Mouse (Mus musculus): ENCODE measurements around the gene Exoc3l2. TPM values are rescaled to one million over a fixed set of nuclear protein-coding genes. Genes with fewer than 3 reads are reported as not detected.

Exoc3l2 gene
- polyA plus RNA-seq, 1 experiment: 0.04 TPM

DNA sequence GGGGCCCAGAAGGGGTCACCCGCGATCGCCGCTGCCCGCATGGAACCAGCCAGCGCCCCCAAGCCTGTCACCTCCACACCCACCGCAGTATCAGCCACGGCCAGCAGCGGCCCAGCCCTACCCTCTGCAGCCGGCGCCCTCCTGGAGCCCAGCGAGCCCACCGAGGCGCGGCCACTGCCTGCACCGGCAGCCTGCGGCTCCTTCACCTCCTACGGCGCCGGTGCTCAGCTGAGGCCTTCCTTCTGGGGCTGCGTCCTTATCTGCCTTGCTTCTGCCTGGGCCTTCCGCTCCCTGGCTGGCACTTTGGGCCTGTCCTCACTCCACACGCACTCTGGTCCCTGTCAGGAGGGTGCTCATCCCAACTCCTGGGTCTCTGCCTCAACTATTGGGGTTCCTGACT lies 56.9 kb downstream of the Exoc3l2 start:
- Histone ChIP-seq H3K27me3 (ENCODE audit: control insufficient read depth) (peaks cover 86% of the 10 kb centered on the region), H3K4me1 (ENCODE audit: control insufficient read depth) (peaks cover 22% of the 10 kb centered on the region), H3K36me3 (ENCODE audit: control insufficient read depth) (no peaks in the 10 kb centered on the region; the same call in 1 of the 2 replicates), H3K4me3 (replicated peaks) (no peak overlapping the region), H3K9me3 (ENCODE audit: control insufficient read depth, low read length) (peaks cover 14% of the 10 kb centered on the region)
- TF ChIP-seq TAL1 (IDR thresholded peaks at IDR 0.05; ENCODE audit: low read length) (no peak), GATA1 (IDR thresholded peaks at IDR 0.05; ENCODE audit: low read length) (no peak)

DNA sequence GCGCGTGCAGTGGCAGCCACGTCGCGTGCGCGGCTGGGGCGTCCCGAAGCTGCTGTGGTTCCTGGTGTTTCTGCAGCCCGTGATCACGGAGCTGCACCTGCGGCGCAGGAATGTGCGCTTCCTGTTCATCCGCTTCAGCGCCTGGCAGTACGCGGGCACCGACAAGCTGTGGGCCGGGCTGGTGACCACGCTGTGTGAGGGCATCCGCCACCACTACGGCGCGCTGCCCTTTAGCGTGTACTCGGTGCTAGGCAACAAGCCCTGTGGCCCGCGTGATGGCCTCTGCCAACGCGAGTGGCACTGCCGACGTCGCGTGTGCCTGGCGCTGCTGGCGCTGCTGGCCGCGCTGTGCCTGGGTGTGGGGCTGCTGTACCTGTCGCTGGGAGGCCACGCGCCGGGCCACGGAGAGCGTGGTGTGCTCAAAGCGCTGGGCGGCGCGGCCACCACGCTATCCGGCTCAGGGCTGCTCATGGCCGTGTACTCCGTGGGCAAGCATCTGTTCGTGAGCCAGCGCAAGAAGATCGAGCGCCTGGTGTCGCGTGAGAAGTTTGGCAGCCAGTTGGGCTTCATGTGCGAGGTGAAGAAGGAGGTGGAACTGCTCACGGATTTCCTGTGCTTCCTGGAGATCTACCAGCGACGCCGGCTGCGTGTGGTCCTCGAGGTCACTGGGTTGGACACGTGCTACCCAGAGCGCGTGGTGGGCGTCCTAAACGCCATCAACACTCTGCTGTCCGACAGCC lies 60.1 kb downstream of the Exoc3l2 start:
- Histone ChIP-seq H3K4me3 (replicated peaks) (no peak overlapping the region), H3K9me3 (ENCODE audit: control insufficient read depth, low read length) (peaks cover 14% of the 10 kb centered on the region), H3K36me3 (ENCODE audit: control insufficient read depth) (peaks cover under 1% of the 10 kb centered on the region), H3K27me3 (ENCODE audit: control insufficient read depth) (peaks cover 78% of the 10 kb centered on the region), H3K4me1 (ENCODE audit: control insufficient read depth) (peaks cover 22% of the 10 kb centered on the region)
- TF ChIP-seq GATA1 (IDR thresholded peaks at IDR 0.05; ENCODE audit: low read length) (no peak), TAL1 (IDR thresholded peaks at IDR 0.05; ENCODE audit: low read length) (no peak)

DNA sequence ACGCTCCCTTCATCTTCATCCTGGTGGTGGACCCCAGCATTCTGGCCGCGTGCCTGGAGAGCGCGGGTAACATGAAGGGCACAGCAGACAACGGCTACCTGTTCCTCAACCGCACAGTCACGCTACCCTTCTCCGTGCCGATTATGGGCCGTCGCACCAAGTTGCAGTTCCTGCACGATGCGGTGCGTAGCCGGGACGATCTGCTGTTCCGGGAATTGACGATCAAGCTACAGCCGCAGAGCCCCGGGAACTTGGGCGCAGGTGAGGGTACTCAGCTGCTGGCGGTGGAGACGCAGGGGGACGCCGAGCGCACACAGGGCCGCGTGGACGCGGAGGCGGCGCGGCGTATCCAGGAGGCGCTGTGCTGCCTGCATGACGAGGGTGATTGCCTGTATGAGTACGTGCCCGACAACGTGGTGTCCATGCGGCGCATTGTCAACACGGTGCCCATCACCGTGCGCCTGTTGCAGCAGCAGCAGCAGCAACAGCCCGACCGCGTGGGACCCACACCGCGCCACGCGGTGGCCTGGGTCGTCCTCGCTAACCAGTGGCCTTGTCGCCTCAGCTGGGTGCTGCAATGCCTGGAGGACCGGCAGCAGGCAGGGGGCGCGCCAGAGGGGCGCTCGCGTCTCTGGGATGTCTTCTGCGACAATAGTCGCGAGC lies 60.8 kb downstream of the Exoc3l2 start:
- Histone ChIP-seq H3K36me3 (ENCODE audit: control insufficient read depth) (peaks cover 8% of the 10 kb centered on the region), H3K4me1 (ENCODE audit: control insufficient read depth) (peaks cover 22% of the 10 kb centered on the region), H3K9me3 (ENCODE audit: control insufficient read depth, low read length) (peaks cover 14% of the 10 kb centered on the region), H3K4me3 (replicated peaks) (peak overlapping the region; percentile 1), H3K27me3 (ENCODE audit: control insufficient read depth) (peaks cover 71% of the 10 kb centered on the region)
- TF ChIP-seq GATA1 (IDR thresholded peaks at IDR 0.05; ENCODE audit: low read length) (no peak), TAL1 (IDR thresholded peaks at IDR 0.05; ENCODE audit: low read length) (no peak)

DNA sequence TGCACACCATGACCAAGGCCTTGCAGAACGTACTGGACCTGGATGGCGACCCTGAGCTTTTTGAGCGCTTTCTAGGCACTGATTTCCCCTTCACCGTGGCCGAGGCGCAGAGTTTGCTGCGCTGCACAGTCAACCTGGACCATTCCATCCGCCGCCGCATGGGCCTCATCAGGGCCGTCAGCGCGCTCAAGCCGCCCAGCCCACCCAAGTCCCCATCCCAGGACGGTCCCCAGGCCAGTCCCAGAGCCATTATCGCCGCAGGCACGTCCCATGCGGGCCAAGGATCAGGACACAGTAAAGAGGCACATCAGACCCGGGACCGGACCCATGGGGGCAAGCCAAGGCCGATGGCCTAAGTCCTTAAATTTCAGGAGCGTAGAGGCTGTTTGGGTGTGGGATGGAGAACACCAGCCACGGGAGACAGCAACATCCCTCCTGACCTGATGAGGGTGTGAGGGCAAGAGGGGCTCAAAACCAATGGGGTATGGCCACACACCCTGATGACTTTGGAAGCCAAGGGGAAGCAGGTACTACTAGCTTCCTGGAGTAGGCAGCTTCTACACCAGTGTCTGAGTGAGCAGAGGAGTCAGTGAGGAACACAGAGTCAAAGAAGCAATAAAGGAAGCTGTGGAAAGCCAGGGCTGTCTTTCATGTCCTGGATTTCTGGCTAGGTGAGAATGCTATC lies 61.4 kb downstream of the Exoc3l2 start:
- peaks cover 14% of the 10 kb centered on the region for H3K9me3 ChIP-seq (ENCODE audit: control insufficient read depth, low read length)
- H3K4me3 ChIP-seq (replicated peaks): no peak overlapping the region
- TF ChIP-seq GATA1 (IDR thresholded peaks at IDR 0.05; ENCODE audit: low read length) (no peak), TAL1 (IDR thresholded peaks at IDR 0.05; ENCODE audit: low read length) (no peak)
- H3K36me3 ChIP-seq (ENCODE audit: control insufficient read depth): peaks cover 14% of the 10 kb centered on the region
- H3K27me3 ChIP-seq (ENCODE audit: control insufficient read depth): peaks cover 65% of the 10 kb centered on the region
- peaks cover 21% of the 10 kb centered on the region for H3K4me1 ChIP-seq (ENCODE audit: control insufficient read depth)

DNA sequence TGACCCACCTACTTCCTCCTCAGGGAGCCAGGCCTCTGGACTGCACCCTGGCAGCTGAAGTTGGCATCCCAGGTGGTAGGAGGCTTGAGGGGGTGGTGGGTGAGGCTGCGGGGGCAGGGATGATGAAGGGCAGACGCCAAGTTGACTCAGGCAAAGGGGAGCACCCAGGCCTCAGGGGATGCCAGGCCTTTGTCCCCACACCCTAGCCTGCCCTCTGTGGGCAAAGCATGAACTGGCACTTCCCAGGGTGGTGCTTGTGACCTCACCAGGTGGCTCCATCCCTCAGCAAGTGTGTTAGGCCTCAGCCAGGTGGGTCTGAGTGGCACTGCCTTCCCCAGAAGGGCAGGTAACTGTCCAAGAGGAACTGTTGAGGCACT lies 62.0 kb downstream of the Exoc3l2 start:
- Histone ChIP-seq H3K4me1 (ENCODE audit: control insufficient read depth) (peaks cover 16% of the 10 kb centered on the region), H3K36me3 (ENCODE audit: control insufficient read depth) (peaks cover 20% of the 10 kb centered on the region), H3K4me3 (replicated peaks) (no peak overlapping the region), H3K9me3 (ENCODE audit: control insufficient read depth, low read length) (peaks cover 14% of the 10 kb centered on the region), H3K27me3 (ENCODE audit: control insufficient read depth) (peaks cover 59% of the 10 kb centered on the region)
- TF ChIP-seq TAL1 (IDR thresholded peaks at IDR 0.05; ENCODE audit: low read length) (no peak), GATA1 (IDR thresholded peaks at IDR 0.05; ENCODE audit: low read length) (no peak)

DNA sequence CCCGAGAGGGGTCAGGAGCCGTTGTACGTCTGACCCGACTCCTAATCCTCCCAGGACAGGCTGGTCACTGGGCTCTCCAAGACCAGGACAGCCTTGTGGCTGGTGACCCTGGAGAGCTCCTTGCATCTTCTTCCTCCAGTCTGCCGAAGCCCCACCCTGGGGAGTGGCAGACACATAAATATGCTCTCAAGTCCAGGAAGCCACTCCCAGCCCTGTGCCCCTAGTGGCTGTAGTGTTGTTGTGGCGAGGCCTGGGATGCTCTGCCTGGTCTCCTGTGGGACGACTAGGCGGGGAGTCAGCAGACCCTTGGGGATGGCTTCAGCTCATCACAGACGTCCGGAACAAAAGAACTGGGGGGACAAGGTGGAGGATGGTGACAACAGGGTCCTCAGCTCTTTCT lies 67.9 kb downstream of the Exoc3l2 start:
- no peak for TF ChIP-seq GATA1 (IDR thresholded peaks at IDR 0.05; ENCODE audit: low read length)
- no peak for TF ChIP-seq TAL1 (IDR thresholded peaks at IDR 0.05; ENCODE audit: low read length)
- H3K36me3 ChIP-seq (ENCODE audit: control insufficient read depth): peaks cover 79% of the 10 kb centered on the region
- no peak overlapping the region for H3K4me3 ChIP-seq (replicated peaks)

DNA sequence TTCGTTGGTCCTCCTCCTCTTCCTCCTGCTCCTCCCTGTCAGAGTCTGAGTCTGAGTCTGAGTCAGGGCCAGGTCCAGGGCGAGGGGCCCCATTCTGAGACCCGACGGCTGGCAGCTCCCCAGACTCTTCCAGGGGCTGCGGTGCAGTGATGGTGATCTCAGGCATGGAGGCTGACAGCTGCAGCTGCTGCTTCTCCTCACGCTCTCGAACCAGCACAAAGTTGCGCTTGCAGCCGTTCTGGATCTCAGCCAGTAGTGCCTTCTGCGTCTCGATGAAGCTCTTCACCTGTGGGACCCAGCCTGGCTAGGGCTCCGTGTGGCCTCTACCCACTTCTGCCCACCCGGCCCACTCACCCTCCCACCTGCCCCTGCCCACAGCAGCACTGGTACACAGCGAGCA lies 69.1 kb downstream of the Exoc3l2 start:
- Histone ChIP-seq H3K27me3 (ENCODE audit: control insufficient read depth) (no peaks in the 10 kb centered on the region), H3K4me3 (replicated peaks) (no peak overlapping the region), H3K36me3 (ENCODE audit: control insufficient read depth) (peaks cover 90% of the 10 kb centered on the region), H3K4me1 (ENCODE audit: control insufficient read depth) (peaks cover 12% of the 10 kb centered on the region), H3K9me3 (ENCODE audit: control insufficient read depth, low read length) (no peaks in the 10 kb centered on the region)
- TF ChIP-seq TAL1 (IDR thresholded peaks at IDR 0.05; ENCODE audit: low read length) (no peak), GATA1 (IDR thresholded peaks at IDR 0.05; ENCODE audit: low read length) (no peak)

More for the DNA sequence above, 67.9 kb downstream of the Exoc3l2 start:
- H3K9me3 ChIP-seq (ENCODE audit: control insufficient read depth, low read length): no peaks in the 10 kb centered on the region
- H3K27me3 ChIP-seq (ENCODE audit: control insufficient read depth): no peaks in the 10 kb centered on the region
- H3K4me1 ChIP-seq (ENCODE audit: control insufficient read depth): peaks cover 9% of the 10 kb centered on the region

DNA sequence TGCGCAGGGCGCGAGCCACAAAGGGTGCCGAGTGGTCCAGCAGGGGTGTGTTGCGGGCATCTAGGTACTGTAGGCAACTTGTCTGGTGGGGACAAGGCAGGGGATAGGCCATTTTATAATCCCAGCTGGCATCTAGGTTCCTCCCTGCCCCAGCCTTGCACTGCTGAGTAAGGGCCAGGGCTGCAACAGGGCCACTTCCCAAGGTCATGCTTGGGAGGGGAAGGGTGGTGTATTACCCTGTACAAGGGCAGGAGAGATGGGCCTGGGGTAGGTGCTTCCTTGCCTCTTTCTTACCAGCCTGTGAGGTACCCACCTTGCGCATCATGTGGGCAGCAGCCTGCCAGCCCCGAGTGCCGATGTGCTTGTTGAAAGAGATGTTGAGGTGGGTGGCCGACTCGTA lies 71.5 kb downstream of the Exoc3l2 start:
- no peaks in the 10 kb centered on the region for H3K27me3 ChIP-seq (ENCODE audit: control insufficient read depth)
- peaks cover 94% of the 10 kb centered on the region for H3K36me3 ChIP-seq (ENCODE audit: control insufficient read depth)
- TF ChIP-seq GATA1 (IDR thresholded peaks at IDR 0.05; ENCODE audit: low read length) (no peak), TAL1 (IDR thresholded peaks at IDR 0.05; ENCODE audit: low read length) (no peak)
- H3K4me3 ChIP-seq (replicated peaks): no peak overlapping the region
- H3K9me3 ChIP-seq (ENCODE audit: control insufficient read depth, low read length): no peaks in the 10 kb centered on the region
- peaks cover 18% of the 10 kb centered on the region for H3K4me1 ChIP-seq (ENCODE audit: control insufficient read depth)
